Comparison of ENCODE assay signal across 7 mouse cellular contexts in the genomic region with DNA sequence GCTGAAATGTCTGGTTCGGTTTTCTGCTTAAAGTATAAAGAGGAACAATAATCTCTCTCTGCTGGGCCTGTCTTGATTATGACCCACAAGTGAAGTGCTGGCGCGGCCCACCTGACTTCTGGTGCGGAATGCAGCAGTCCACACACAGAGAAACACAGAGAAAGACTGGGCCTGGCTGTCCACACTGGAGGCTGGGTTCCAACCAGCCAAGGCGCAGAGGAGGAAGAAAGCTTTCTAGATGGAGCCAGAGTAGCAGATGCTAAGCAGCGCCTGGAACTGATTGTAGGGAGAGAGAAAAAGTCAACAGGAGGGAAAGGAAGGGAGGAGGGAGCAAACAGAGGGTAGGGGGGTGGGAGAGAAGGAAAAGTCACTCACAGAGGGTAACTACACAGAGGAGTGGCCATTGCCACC.
A peak's percentile ranks its signal among the peaks of the same experiment; 100 is the strongest.
DNase-seq lines count a peak whose midpoint lies in the region; ATAC-seq and TF ChIP-seq lines count a peak whose summit lies in the region.

No protein-coding gene starts in this region.

- H3K4me2 ChIP-seq in lung, embryonic 14.5 days = peak overlapping the region; percentile 26
- H3K4me2 ChIP-seq in forebrain, embryonic 11.5 days (ENCODE audit: low read depth, low read length, severe bottlenecking) = no peak overlapping the region

- no peak for TF ChIP-seq POLR2A in lung, adult 2 months (IDR thresholded peaks at IDR 0.05; ENCODE audit: borderline replicate concordance, extremely low read depth, low read depth, low read length)

- H3K27me3 ChIP-seq in lung, embryonic 14.5 days (ENCODE audit: insufficient read depth, low read length) = no peaks in the 10 kb centered on the region
- H3K27me3 ChIP-seq in forebrain, embryonic 11.5 days (ENCODE audit: control insufficient read depth, insufficient read depth, low read length) = no peaks in the 10 kb centered on the region

- TF ChIP-seq CTCF in lung, embryonic 14.5 days (IDR thresholded peaks at IDR 0.05; ENCODE audit: low read depth) = no peak
- no peak for TF ChIP-seq CTCF in lung, adult 2 months (IDR thresholded peaks at IDR 0.05; ENCODE audit: insufficient read depth, low read length)

- WGBS in lung, embryonic 14.5 days = 46% methylated on average over 6 of the region's 6 CpGs
- 71% methylated on average over 6 of the region's 6 CpGs for WGBS in lung, adult 2 months
- 61% methylated on average over 6 of the region's 6 CpGs for WGBS in forebrain, embryonic 11.5 days

- ATAC-seq in lung, embryonic 14.5 days (ENCODE audit: insufficient read depth) = peak; percentile 30; the same call in 1 of the 2 replicates
- ATAC-seq in forebrain, embryonic 11.5 days (replicated peaks; ENCODE audit: low FRiP score) = 0 out of 2 replicates have a peak, but pooled peaks have one; percentile 5
- ATAC-seq in hematopoietic stem cell, adult 5-6 weeks (replicated peaks in 1 of 2; ENCODE audit: insufficient read depth in 1 of 2, low FRiP score in 2 of 2, low TSS enrichment in 1 of 2, low read depth in 1 of 2, poor library complexity in 2 of 2, severe bottlenecking in 2 of 2) = peak; percentile 19 to 33; a peak in 2 of 4 replicates
- ATAC-seq in megakaryocyte, adult 5-6 weeks (ENCODE audit: poor library complexity, severe bottlenecking) = no peak

- H3K36me3 ChIP-seq in lung, embryonic 14.5 days (ENCODE audit: insufficient read depth) = no peaks in the 10 kb centered on the region
- H3K36me3 ChIP-seq in forebrain, embryonic 11.5 days (ENCODE audit: control insufficient read depth, insufficient read depth, low read length) = no peaks in the 10 kb centered on the region

- peak; percentile 47 for DNase-seq in lung, embryonic 14.5 days
- DNase-seq in lung, adult 2 months = no peak
- peak; percentile 47 for DNase-seq in forebrain, embryonic 11.5 days (ENCODE audit: low spot score)
- DNase-seq in lung, postnatal 10 days = peak; percentile 23
- no peak for DNase-seq in spleen, adult 12 weeks (ENCODE audit: low spot score)

- no peaks in the 10 kb centered on the region for H3K9me3 ChIP-seq in lung, embryonic 14.5 days (ENCODE audit: low read depth, low read length)
- H3K9me3 ChIP-seq in forebrain, embryonic 11.5 days (ENCODE audit: control insufficient read depth, low read length) = no peaks in the 10 kb centered on the region

- no peak overlapping the region for H3K9ac ChIP-seq in lung, embryonic 14.5 days
- no peak overlapping the region for H3K9ac ChIP-seq in forebrain, embryonic 11.5 days (ENCODE audit: low read length)

- peaks cover 34% of the 10 kb centered on the region for H3K4me1 ChIP-seq in lung, embryonic 14.5 days (ENCODE audit: insufficient read depth)
- peaks cover 6% of the 10 kb centered on the region for H3K4me1 ChIP-seq in lung, adult 2 months (ENCODE audit: control insufficient read depth, insufficient read depth, low read length)
- peaks cover 9% of the 10 kb centered on the region for H3K4me1 ChIP-seq in forebrain, embryonic 11.5 days (replicated peaks; ENCODE audit: control insufficient read depth, insufficient read depth, low read length)

- H3K4me3 ChIP-seq in lung, embryonic 14.5 days (ENCODE audit: low read depth, low read length) = no peak overlapping the region
- no peak overlapping the region for H3K4me3 ChIP-seq in lung, adult 2 months (replicated peaks; ENCODE audit: extremely low read depth, low read depth, low read length)
- H3K4me3 ChIP-seq in forebrain, embryonic 11.5 days (ENCODE audit: low read depth, low read length) = no peak overlapping the region

- peak overlapping the region; percentile 84 for H3K27ac ChIP-seq in lung, embryonic 14.5 days (ENCODE audit: low read depth)
- H3K27ac ChIP-seq in forebrain, embryonic 11.5 days (ENCODE audit: low read depth, low read length) = no peak overlapping the region

Comparison
In these comparisons a context has a peak if more than half of its experiments do, and no peak if none do; other contexts are left out.
1. DNase-seq: peak in lung, embryonic 14.5 days (single experiment), forebrain, embryonic 11.5 days (single experiment) and lung, postnatal 10 days (single experiment); none in lung, adult 2 months (single experiment) and spleen, adult 12 weeks (single experiment).